Mouse (Mus musculus): Measurements from ENCODE around the gene Myo18a. TPM values are rescaled to one million over a fixed set of nuclear protein-coding genes. Genes with fewer than 3 reads are reported as not detected.

Myo18a gene
- polyA plus RNA-seq, 1 experiment from 2014 or later: 21.6 TPM

DNA sequence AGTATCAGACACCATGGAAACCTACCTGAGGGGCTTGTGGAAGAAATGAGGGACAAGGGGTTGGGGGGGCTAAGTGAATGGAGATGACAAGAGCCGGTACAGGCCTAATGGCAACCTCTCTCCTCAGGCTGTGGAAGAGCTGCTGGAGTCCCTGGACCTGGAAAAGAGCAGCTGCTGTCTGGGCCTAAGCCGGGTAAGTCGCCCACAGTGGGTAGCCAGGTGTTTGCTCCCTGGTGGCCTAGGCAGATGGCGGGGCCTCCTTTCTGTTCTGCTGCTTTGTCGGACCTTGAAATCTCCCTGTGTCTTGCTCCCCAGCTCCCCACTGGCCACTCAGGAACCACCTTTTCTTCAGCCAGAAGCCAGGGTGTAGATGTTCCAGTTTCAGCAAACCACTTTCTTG, 73.2 kb downstream of the Myo18a start:
- WGBS: 68% methylated on average over 5 of the region's 5 CpGs
- DNase-seq (ENCODE audit: low spot score): no peak
- Histone ChIP-seq H3K36me3 (ENCODE audit: insufficient read depth, low read length) (peaks cover 29% of the 10 kb centered on the region), H3K9ac (replicated peaks; ENCODE audit: low read depth) (no peak overlapping the region), H3K27ac (ENCODE audit: low read length) (no peak overlapping the region), H3K4me2 (replicated peaks; ENCODE audit: low read depth, low read length) (no peak overlapping the region), H3K4me3 (ENCODE audit: low read depth, low read length) (no peak overlapping the region), H3K4me1 (ENCODE audit: insufficient read depth, low read depth, low read length) (no peaks in the 10 kb centered on the region), H3K27me3 (replicated peaks; ENCODE audit: insufficient read depth, low read length) (no peaks in the 10 kb centered on the region), H3K9me3 (ENCODE audit: low read length) (no peaks in the 10 kb centered on the region)
- no peak for ATAC-seq
- TF ChIP-seq EP300 (IDR thresholded peaks at IDR 0.05) (no peak), CTCF (IDR thresholded peaks at IDR 0.05) (no peak)

DNA sequence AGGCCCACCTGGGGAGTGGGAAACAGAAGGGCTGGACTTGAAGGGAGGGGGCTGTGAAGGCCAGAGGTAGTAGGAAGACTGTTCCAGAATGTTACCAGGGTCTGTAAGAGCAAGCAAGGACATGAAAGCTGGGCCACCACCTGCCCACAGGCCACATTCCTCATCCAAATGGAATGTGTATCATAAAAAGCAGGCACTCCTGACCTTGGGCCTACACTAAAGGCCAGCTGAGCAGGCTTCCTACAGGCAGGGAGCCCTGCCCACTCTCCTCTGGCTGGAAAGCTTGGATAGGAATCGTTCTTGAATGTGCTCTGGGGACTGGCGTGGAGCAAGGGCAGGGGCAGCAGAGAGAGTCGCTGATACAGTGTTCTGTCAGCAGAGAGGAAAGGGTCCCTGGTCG, 73.7 kb downstream of the Myo18a start:
- H3K9me3 ChIP-seq (ENCODE audit: low read length): no peaks in the 10 kb centered on the region
- no peak for TF ChIP-seq CTCF (IDR thresholded peaks at IDR 0.05)
- H3K4me2 ChIP-seq (replicated peaks; ENCODE audit: low read depth, low read length): no peak overlapping the region
- WGBS: 63% methylated on average over 4 of the region's 4 CpGs
- no peak for DNase-seq (ENCODE audit: low spot score)
- peaks cover 32% of the 10 kb centered on the region for H3K36me3 ChIP-seq (ENCODE audit: insufficient read depth, low read length)
- H3K27me3 ChIP-seq (replicated peaks; ENCODE audit: insufficient read depth, low read length): no peaks in the 10 kb centered on the region
- no peak overlapping the region for H3K4me3 ChIP-seq (ENCODE audit: low read depth, low read length)
- no peak overlapping the region for H3K9ac ChIP-seq (replicated peaks; ENCODE audit: low read depth)
- no peaks in the 10 kb centered on the region for H3K4me1 ChIP-seq (ENCODE audit: insufficient read depth, low read depth, low read length)
- ATAC-seq: no peak
- no peak overlapping the region for H3K27ac ChIP-seq (ENCODE audit: low read length)

DNA sequence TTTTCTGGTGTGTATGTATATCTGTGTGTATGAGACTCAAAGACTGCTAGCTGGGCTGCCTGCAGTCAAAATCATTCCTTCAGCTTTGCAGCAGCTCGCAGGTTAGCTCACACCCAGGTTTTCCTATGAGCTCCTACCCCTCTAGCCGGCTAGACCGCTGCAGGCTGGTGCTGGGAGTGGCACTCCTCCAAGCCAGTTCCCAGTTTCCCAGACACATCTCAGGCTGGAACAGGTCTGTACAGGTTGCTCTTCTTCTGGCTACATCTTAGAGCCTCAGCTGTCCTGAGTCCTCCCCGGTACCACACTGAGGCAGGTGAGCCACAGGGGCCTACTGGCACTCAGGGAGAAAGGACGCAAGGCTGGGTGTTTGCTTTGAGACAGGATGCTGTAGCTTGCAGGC, 74.8 kb downstream of the Myo18a start:
- ATAC-seq (no peak), DNase-seq (ENCODE audit: low spot score) (no peak)
- 80% methylated on average over 5 of the region's 5 CpGs for WGBS
- H3K9me3 ChIP-seq (ENCODE audit: low read length): no peaks in the 10 kb centered on the region
- no peak overlapping the region for H3K4me2 ChIP-seq (replicated peaks; ENCODE audit: low read depth, low read length)
- H3K9ac ChIP-seq (replicated peaks; ENCODE audit: low read depth): no peak overlapping the region
- no peak overlapping the region for H3K27ac ChIP-seq (ENCODE audit: low read length)
- H3K36me3 ChIP-seq (ENCODE audit: insufficient read depth, low read length): peaks cover 38% of the 10 kb centered on the region
- no peak for TF ChIP-seq EP300 (IDR thresholded peaks at IDR 0.05)
- TF ChIP-seq CTCF (IDR thresholded peaks at IDR 0.05): no peak
- no peaks in the 10 kb centered on the region for H3K27me3 ChIP-seq (replicated peaks; ENCODE audit: insufficient read depth, low read length)
- H3K4me1 ChIP-seq (ENCODE audit: insufficient read depth, low read depth, low read length): no peaks in the 10 kb centered on the region
- no peak overlapping the region for H3K4me3 ChIP-seq (ENCODE audit: low read depth, low read length)

DNA sequence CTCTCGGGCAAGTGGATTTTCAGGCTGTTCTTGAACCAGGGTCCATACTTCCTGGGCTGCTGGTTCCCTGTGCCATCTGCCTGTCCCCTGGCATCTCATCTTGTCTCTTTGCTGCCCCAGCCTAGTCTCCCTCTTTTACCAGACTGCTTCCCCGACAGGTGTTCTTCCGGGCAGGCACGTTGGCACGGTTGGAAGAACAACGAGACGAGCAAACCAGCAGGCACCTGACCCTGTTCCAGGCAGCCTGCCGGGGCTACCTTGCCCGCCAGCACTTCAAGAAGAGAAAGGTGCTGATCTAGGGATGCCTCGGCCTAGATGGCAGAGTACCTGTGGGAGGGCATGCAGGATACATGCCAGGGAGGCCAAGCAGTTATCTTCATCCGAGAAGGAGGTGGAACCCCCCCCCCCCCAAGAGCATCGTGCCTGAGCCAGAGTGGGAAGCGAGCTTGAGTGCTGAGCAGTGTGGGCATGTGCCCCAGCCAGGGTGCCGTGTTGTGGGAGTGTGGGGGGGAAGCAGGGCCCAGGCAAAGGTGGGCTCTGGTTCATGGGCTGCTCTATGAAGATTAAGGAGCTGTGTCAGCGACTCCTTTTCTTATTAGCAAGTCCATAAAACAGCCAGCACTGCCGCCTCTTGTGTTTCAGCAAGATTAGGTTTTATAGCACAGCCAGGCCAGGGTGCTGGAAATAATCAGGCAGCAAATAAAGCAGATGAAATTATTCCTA, 77.6 kb downstream of the Myo18a start:
- Histone ChIP-seq H3K36me3 (ENCODE audit: insufficient read depth, low read length) (peaks cover 41% of the 10 kb centered on the region), H3K4me2 (replicated peaks; ENCODE audit: low read depth, low read length) (no peak overlapping the region), H3K27me3 (replicated peaks; ENCODE audit: insufficient read depth, low read length) (no peaks in the 10 kb centered on the region), H3K9me3 (ENCODE audit: low read length) (no peaks in the 10 kb centered on the region), H3K9ac (replicated peaks; ENCODE audit: low read depth) (no peak overlapping the region), H3K4me3 (ENCODE audit: low read depth, low read length) (no peak overlapping the region), H3K4me1 (ENCODE audit: insufficient read depth, low read depth, low read length) (no peaks in the 10 kb centered on the region), H3K27ac (ENCODE audit: low read length) (no peak overlapping the region)
- no peak for ATAC-seq
- no peak for DNase-seq (ENCODE audit: low spot score)
- WGBS: 86% methylated on average over 16 of the region's 16 CpGs
- TF ChIP-seq EP300 (IDR thresholded peaks at IDR 0.05): no peak

GRCm38 (mm10) chr11:77843068-77843905, 80.2 kb downstream of the Myo18a start:
- TF ChIP-seq EP300 (IDR thresholded peaks at IDR 0.05) (no peak), CTCF (IDR thresholded peaks at IDR 0.05) (no peak)
- DNase-seq (ENCODE audit: low spot score) (no peak), ATAC-seq (no peak)
- WGBS: 87% methylated on average over 20 of the region's 21 CpGs
- Histone ChIP-seq H3K36me3 (ENCODE audit: insufficient read depth, low read length) (peaks cover 45% of the 10 kb centered on the region), H3K4me3 (ENCODE audit: low read depth, low read length) (no peak overlapping the region), H3K9ac (replicated peaks; ENCODE audit: low read depth) (no peak overlapping the region), H3K9me3 (ENCODE audit: low read length) (no peaks in the 10 kb centered on the region), H3K27me3 (replicated peaks; ENCODE audit: insufficient read depth, low read length) (no peaks in the 10 kb centered on the region), H3K4me1 (ENCODE audit: insufficient read depth, low read depth, low read length) (no peaks in the 10 kb centered on the region), H3K4me2 (replicated peaks; ENCODE audit: low read depth, low read length) (no peak overlapping the region), H3K27ac (ENCODE audit: low read length) (no peak overlapping the region)

DNA sequence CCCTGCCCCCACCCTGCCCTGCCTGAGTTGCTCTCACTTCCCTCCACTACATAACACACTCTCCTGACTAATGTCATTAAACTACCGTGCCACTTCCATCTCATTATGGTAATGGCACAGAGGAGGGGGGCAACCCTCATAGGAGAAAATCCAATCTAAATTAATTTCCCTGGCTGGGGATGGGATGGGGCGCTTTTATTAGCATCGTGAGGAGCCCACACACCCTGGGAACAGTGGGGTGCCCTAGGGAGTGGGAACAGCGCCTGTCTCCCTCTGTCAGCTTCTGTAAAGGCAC, 80.8 kb downstream of the Myo18a start:
- DNase-seq (ENCODE audit: low spot score) (no peak), ATAC-seq (no peak)
- WGBS: 83% methylated on average over 4 of the region's 4 CpGs
- H3K9me3 ChIP-seq (ENCODE audit: low read length): no peaks in the 10 kb centered on the region
- H3K4me3 ChIP-seq (ENCODE audit: low read depth, low read length): no peak overlapping the region
- no peak for TF ChIP-seq CTCF (IDR thresholded peaks at IDR 0.05)
- TF ChIP-seq EP300 (IDR thresholded peaks at IDR 0.05): no peak
- H3K36me3 ChIP-seq (ENCODE audit: insufficient read depth, low read length): peaks cover 47% of the 10 kb centered on the region
- H3K4me2 ChIP-seq (replicated peaks; ENCODE audit: low read depth, low read length): no peak overlapping the region
- no peak overlapping the region for H3K9ac ChIP-seq (replicated peaks; ENCODE audit: low read depth)
- no peaks in the 10 kb centered on the region for H3K4me1 ChIP-seq (ENCODE audit: insufficient read depth, low read depth, low read length)
- H3K27me3 ChIP-seq (replicated peaks; ENCODE audit: insufficient read depth, low read length): no peaks in the 10 kb centered on the region
- H3K27ac ChIP-seq (ENCODE audit: low read length): no peak overlapping the region

All from lung, postnatal 0 days (tissue).